Mouse (Mus musculus) neutrophil, adult 5-6 weeks (primary cell): ENCODE measurements at regions not wholly inside any gene's neighbourhood (a gene's known extent, or its start where the extent isn't known, plus 50 kb on each side); places are given as distances from the start of the nearest gene placed in this dataset.
A peak's percentile ranks its signal among the peaks of the same experiment; 100 is the strongest.

ENCODE experiments used
- ATAC-seq: fragments of 151-379, 151-347 bp; 2 replicates; pipeline ENCODE4 v1.8.0; 2017; ENCODE audit warnings: mild to moderate bottlenecking, moderate TSS enrichment; ENCODE audit not compliant: insufficient number of reproducible peaks, poor library complexity, low FRiP score, severe bottlenecking; ENCODE audit errors: extremely low read depth

GRCm38 (mm10) chr6:66471786-66472185, 63.4 kb upstream of the Mad2l1 start:
- no peak for ATAC-seq

DNA sequence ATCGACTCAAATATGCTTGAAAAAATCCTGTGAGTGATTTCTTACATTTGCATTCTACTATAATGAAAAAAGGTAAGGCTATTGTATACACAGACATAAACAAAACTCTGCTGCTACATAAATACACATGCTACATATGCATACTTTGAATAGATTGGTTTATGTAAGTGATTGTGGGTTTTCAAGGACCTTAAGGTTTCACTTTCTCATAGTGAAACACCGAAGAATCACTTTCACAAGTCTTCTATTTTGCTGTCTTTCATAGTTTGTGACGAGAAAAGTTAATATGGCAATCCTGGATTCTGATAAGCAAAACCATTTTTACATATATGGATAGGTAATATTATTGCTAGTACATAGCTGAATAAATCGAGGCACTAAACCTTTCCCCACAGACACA, 62.5 kb upstream of the Mad2l1 start:
- no peak for ATAC-seq

GRCm38 (mm10) chr6:66477575-66477974, 57.6 kb upstream of the Mad2l1 start:
- no peak for ATAC-seq

DNA sequence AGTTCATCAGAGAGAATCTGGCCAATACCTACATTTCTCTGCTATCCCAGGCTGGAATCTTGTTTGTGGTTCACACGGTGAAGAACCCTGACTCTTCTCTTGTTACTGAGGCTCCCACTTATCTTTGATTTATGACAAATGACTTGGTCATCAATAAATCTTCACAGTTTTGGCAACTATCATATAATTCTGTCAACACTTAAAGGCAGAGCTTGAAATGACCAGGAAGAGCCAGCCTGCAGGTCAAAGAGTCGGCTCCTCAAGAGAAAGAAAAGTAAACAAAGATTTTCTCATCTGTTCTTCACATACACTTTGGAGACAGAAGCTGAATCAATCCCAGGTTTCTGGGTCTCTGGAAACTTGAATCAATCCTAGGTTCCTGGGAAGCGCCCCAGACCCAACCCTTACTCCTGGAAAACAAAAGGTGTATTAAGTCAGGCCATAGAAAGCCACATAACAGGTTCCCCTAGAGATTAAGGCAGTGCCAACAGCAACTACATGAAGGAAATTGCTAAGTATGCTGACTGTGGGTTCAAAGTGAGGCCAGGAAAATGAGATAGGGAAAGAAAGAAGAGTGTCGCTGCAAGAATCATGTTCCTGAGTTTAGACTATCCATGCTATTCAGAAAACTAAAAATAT, 56.7 kb upstream of the Mad2l1 start:
- no peak for ATAC-seq

- ATAC-seq = no peak
These were observed 55.6 kb upstream of the Mad2l1 start for GRCm38 (mm10) chr6:66479576-66479975.

DNA sequence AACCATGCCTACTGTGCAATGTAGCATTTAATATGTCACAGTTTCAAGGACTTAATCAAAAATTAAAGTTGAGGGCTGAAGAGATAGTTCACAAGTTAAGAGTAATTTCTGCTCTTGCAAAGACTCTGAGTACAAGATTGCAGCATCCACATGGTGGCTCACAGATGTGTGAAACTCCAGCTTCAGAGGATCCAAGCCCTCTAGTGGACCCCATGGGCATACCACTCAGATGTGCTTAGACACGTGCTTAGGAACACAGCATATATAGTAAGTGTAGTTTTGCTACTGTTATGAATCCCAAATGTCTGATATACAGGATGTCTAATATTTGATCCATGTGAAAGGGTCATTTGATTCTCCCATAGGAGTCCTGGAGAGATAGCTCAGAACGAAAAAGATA, 55.0 kb upstream of the Mad2l1 start:
- 0 out of 2 replicates have a peak, but pooled peaks have one; percentile 16 for ATAC-seq

- no peak for ATAC-seq
These were observed 52.4 kb upstream of the Mad2l1 start for GRCm38 (mm10) chr6:66482797-66483196.
